Mouse (Mus musculus) olfactory bulb, adult 2 months (tissue): Measurements from ENCODE around the gene Strn. TPM values are rescaled to one million over a fixed set of nuclear protein-coding genes. Genes with fewer than 3 reads are reported as not detected.
A peak's percentile ranks its signal among the peaks of the same experiment; 100 is the strongest.

Experiments
- H3K27ac ChIP-seq: fragments of 200-500 bp; 2 replicates; pipeline ENCODE4 v1.5.1; 2012; ENCODE audit warnings: low read depth, low read length; ENCODE audit not compliant: insufficient read depth
- H3K4me1 ChIP-seq: fragments of 200-500 bp; 2 replicates; pipeline ENCODE4 v1.6.1; 2012; ENCODE audit warnings: low read length; ENCODE audit not compliant: control insufficient read depth, insufficient read depth
- H3K4me3 ChIP-seq: fragments of 200-500 bp; 2 replicates; pipeline ENCODE4 v1.5.1; 2012; ENCODE audit warnings: mild to moderate bottlenecking, low read depth, low read length, moderate library complexity; ENCODE audit not compliant: insufficient read depth
- CTCF ChIP-seq: fragments of 200-500 bp; IDR thresholded peaks from 2 replicates; pipeline ENCODE4 v1.5.1; 2012; ENCODE audit warnings: low read depth, mild to moderate bottlenecking, low read length, moderate library complexity; ENCODE audit not compliant: insufficient read depth
- POLR2A ChIP-seq: fragments of 200-500 bp; IDR thresholded peaks from 2 replicates; pipeline ENCODE4 v1.6.1; 2012; ENCODE audit warnings: mild to moderate bottlenecking, low read depth, low read length, moderate library complexity; ENCODE audit not compliant: insufficient read depth
- WGBS: fragments of 180-500 bp; shearing (Covaris S2); methylation state at CpG from one replicate; pipeline ENCODE4 v1.1.7; 2018; 5-methylcytosine and 5-hydroxymethylcytosine counted together
- polyA plus RNA-seq: library from polyadenylated mRNA; stranded (reverse); fragments of >200 nt; gene quantifications from 2 replicates; pipeline ENCODE4 v1.2.4, GENCODE M21; 2012; ENCODE audit warnings: low replicate concordance; ENCODE audit not compliant: missing spikeins, insufficient read depth, insufficient read length

Strn gene
- polyA plus RNA-seq, 1 experiment = not detected

DNA sequence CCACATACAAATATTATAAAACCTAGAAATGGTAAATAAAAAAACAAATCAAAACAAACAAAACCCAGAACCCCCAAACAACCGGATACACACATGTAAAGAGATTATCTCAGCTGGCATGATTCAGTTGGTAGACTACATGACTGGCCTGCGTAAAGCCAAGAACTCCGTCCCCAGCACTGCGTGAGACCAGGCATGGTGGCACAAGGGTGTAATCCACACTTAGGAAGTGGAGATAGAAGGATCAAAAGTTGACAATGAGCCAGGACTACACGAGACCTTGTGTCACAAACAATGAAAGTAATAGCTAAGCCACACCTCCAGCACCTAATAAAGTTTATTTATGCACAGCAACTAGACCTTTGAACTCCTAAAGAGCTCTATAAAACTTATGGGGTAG, 49.0 kb downstream of the Strn start:
- 77% methylated on average over 5 of the region's 5 CpGs for WGBS
- no peak overlapping the region for H3K4me3 ChIP-seq
- no peaks in the 10 kb centered on the region for H3K4me1 ChIP-seq
- no peak overlapping the region for H3K27ac ChIP-seq
- no peak for TF ChIP-seq POLR2A
- TF ChIP-seq CTCF = no peak

GRCm38 (mm10) chr17:78685004-78685403, 52.0 kb downstream of the Strn start:
- no peak overlapping the region for H3K27ac ChIP-seq
- 90% methylated on average over 5 of the region's 5 CpGs for WGBS
- H3K4me1 ChIP-seq = no peaks in the 10 kb centered on the region; the same call in 1 of the 2 replicates
- TF ChIP-seq CTCF = no peak
- TF ChIP-seq POLR2A = no peak
- H3K4me3 ChIP-seq = no peak overlapping the region

DNA sequence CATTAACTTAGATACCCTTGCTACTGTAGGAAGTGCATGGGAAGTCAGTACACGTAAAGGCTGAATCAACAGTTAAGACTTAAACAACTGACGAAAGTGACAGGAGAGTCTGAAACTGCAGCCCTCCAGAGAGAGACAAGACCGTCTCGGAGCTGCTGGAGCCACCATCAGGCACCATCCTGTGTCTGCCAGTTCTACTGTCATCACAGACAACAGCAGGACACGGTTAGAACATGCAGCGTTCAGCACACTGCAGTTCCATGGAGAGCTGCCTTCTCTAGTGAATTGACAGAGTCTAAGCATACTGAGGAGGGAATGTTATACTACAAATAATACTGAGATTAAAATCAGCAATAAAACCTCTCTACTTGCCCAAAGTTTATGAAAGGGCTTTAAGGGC, 54.6 kb downstream of the Strn start:
- whole genome bisulfite sequencing = 71% methylated on average over 6 of the region's 6 CpGs
- Histone ChIP-seq H3K27ac (no peak overlapping the region), H3K4me3 (no peak overlapping the region), H3K4me1 (peaks cover 7% of the 10 kb centered on the region)
- no peak for TF ChIP-seq CTCF
- no peak for TF ChIP-seq POLR2A

- 89% methylated on average over 11 of the region's 11 CpGs for whole genome bisulfite sequencing
Observed at GRCm38 (mm10) chr17:78679503-78679902, 57.5 kb downstream of the Strn start.

GRCm38 (mm10) chr17:78676813-78677212, 60.2 kb downstream of the Strn start:
- Histone ChIP-seq H3K4me3 (0 out of 2 replicates have a peak overlapping the region, but pooled peaks have one; percentile 17), H3K27ac (peak overlapping the region; percentile 7; the same call in 1 of the 2 replicates), H3K4me1 (peaks cover 7% of the 10 kb centered on the region)
- TF ChIP-seq CTCF = no peak
- no peak for TF ChIP-seq POLR2A
- 43% methylated on average over 11 of the region's 11 CpGs for WGBS

More at GRCm38 (mm10) chr17:78679503-78679902, 57.5 kb downstream of the Strn start:
- Histone ChIP-seq H3K27ac (no peak overlapping the region), H3K4me3 (no peak overlapping the region), H3K4me1 (peaks cover 7% of the 10 kb centered on the region)
- TF ChIP-seq POLR2A (no peak), CTCF (no peak)

GRCm38 (mm10) chr17:78664962-78665545, 71.9 kb downstream of the Strn start:
- H3K4me3 ChIP-seq = no peak overlapping the region
- no peaks in the 10 kb centered on the region; the same call in 1 of the 2 replicates for H3K4me1 ChIP-seq
- TF ChIP-seq POLR2A (no peak), CTCF (no peak)
- 83% methylated on average over 9 of the region's 9 CpGs for WGBS
- H3K27ac ChIP-seq = no peak overlapping the region

DNA sequence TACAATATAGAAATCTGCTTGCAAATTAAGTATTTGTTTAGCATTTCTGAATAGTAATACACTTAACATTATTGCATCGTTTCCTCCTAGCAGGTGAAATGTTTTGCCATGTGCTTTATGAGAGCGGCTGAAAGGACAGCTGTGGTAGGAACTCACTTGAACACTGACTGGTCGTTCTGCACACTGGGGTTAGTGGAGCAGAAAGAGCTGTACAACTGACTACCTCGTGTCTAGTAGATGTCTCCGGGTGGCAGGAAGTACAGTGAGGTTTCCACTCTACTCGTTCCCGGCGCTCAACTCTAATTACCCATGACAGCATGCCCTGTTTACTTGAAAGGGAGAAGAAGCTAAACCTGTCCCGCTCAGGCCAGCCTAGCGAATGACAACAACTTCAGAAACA, 82.2 kb downstream of the Strn start:
- Histone ChIP-seq H3K27ac (no peak overlapping the region), H3K4me3 (no peak overlapping the region), H3K4me1 (no peaks in the 10 kb centered on the region)
- 57% methylated on average over 10 of the region's 10 CpGs for WGBS
- TF ChIP-seq POLR2A = no peak
- TF ChIP-seq CTCF = no peak

DNA sequence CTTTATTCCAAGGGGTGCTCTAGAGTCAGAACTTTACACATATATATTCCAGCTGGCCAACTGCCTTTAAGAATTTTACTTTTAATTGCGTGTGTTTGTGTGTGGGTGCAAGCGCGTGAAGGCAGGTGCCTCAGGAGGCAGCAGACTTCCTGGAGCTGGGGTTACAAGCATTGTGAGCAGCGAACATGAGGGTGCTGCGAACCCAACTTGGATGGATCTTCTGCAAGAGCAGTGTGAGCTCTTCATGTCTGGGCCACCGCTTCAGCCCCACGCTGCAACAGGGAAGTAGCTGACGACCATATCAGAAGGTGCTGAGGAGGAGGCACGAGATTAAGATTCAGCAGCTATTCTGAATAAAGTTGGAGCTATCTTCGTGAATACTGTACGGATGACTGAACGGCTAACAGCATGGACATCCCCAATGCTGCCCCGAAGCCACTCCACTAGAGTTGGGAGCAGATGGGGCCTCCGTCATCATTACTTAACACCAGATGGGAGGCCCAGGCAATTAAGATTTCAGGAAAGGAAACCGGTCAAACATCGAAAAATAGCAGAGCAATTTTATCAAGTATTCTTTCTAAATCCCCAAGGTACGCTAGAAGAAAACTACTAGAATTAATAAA, 93.0 kb downstream of the Strn start:
- Histone ChIP-seq H3K27ac (no peak overlapping the region), H3K4me1 (peaks cover 2% of the 10 kb centered on the region; the same call in 1 of the 2 replicates), H3K4me3 (no peak overlapping the region)
- WGBS = 89% methylated on average over 17 of the region's 17 CpGs
- TF ChIP-seq CTCF (no peak), POLR2A (no peak)

DNA sequence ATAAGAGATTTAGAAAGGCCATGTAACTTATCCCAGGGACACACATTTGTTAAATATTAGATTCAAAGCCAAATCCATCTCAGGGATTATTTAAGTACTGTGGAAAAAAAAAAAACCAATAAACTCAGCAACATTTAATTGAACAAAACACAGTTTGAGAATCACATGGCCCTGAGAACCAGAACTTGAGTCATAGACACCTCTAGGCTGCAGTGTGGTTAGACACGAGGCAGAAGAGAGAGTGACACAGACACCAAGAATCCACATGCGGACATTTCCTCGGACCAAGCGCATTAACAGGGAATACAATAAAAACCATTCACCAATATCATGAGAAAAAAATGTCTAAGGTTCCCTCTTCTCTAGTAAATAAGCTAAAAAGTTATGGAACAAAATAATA, 94.7 kb downstream of the Strn start:
- WGBS = 88% methylated on average over 4 of the region's 4 CpGs
- Histone ChIP-seq H3K4me1 (peaks cover 3% of the 10 kb centered on the region; the same call in 1 of the 2 replicates), H3K27ac (no peak overlapping the region), H3K4me3 (no peak overlapping the region)
- TF ChIP-seq POLR2A (no peak), CTCF (no peak)

DNA sequence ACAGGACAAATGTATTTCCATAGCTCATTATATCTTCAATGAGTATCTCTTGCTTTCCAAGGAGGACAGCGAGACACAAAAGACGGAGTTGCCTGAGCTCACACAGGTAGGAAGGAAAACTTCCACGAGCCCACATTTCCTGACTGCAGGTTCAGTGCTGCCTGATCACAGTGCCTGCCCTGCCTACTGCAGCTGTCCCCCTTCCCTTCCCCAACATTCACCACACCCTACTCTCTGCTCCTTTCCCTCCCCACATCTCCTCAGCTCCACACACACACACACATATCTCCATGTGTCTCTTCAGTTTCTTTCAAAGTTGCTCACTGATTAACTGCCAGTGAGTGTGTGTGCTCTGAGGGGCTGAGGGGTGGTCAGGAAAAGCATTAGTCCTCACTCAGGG, 96.6 kb downstream of the Strn start:
- 90% methylated on average over 3 of the region's 3 CpGs for WGBS
- TF ChIP-seq CTCF (no peak), POLR2A (no peak)

More for the DNA sequence above, 96.6 kb downstream of the Strn start:
- no peak overlapping the region for H3K27ac ChIP-seq
- H3K4me3 ChIP-seq = no peak overlapping the region
- peaks cover 3% of the 10 kb centered on the region; the same call in 1 of the 2 replicates for H3K4me1 ChIP-seq
